Mouse (Mus musculus): Measurements from ENCODE around the gene Igdcc4.

DNA sequence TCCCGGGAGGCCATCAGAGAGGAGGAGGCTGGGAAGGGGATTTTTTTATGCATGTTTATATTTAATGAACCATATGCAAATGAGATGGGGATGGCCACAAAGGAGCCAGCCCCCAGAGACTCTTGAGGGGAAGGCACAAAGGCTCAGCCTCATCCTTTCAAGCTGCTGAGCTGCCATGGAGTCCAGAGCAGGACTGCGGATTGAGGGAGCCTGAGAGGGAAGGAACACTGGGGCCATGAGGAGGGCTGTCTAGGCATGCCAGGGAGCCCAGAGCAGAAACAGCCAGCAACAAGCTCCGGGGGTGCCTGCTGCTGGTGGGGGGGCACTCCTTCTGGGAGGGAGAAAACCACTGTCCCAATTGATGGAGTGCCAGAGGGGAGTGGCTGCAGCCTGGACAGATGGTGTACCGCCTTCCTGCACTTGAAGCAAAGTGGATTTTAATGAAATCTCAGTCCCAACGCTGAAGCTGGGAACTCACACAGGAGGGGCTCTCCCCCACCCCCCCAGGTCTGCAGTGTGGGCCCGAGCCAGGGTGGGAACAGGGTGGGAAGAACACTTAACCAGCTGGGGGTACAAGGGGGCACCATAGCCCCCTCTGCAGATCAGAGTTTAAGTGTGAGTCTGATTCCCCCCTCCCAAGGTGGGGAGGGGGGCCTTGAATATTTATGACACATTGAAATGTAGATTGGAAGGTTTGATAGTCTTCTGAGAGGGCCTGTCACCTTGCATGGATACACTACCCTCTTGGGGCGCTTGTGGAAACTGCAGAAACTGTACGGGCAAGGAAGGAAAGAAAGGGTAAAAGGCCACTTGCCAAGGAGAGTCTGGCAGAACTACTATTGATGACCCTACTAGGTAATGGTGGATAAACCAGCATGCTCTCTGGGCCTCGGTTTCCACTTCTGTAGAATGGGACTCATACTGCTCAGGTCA, 74.9 kb downstream of the Igdcc4 start:
- no peak for TF ChIP-seq CTCF (IDR thresholded peaks at IDR 0.05 in 2 of 3, conservative IDR thresholded peaks at IDR 0.05 in 1 of 3; ENCODE audit: control insufficient read depth in 1 of 3, insufficient read depth in 1 of 3, low read depth in 2 of 3, low read length in 3 of 3, poor library complexity in 1 of 3, severe bottlenecking in 1 of 3)
- no peak for TF ChIP-seq POLR2A (IDR thresholded peaks at IDR 0.05; ENCODE audit: control insufficient read depth in 1 of 2, insufficient read depth in 1 of 2, low read depth in 1 of 2, low read length in 2 of 2, poor library complexity in 1 of 2)
- TF ChIP-seq TBP (IDR thresholded peaks at IDR 0.05; ENCODE audit: low read depth, low read length) = no peak
- TF ChIP-seq NELFE (IDR thresholded peaks at IDR 0.05; ENCODE audit: low read depth, low read length) = no peak
- TF ChIP-seq RCOR1 (IDR thresholded peaks at IDR 0.05; ENCODE audit: low read depth, low read length) = no peak
- no peak for TF ChIP-seq CHD2 (IDR thresholded peaks at IDR 0.05; ENCODE audit: low read length)
- TF ChIP-seq MAFK (IDR thresholded peaks at IDR 0.05; ENCODE audit: borderline replicate concordance, low read depth, low read length) = no peak
- no peak for TF ChIP-seq SMC3 (IDR thresholded peaks at IDR 0.05; ENCODE audit: low read depth, low read length)
- no peak for TF ChIP-seq MEF2A (IDR thresholded peaks at IDR 0.05; ENCODE audit: extremely low read depth, insufficient replicate concordance, low read depth, low read length, poor library complexity, severe bottlenecking)
- no peak for TF ChIP-seq MYC (IDR thresholded peaks at IDR 0.05; ENCODE audit: low read depth, low read length)
- no peak for TF ChIP-seq HCFC1 (IDR thresholded peaks at IDR 0.05; ENCODE audit: low read depth, low read length)
